Mouse (Mus musculus): ENCODE results near the gene Serpinb8. TPM values are rescaled to one million over a fixed set of nuclear protein-coding genes. Genes with fewer than 3 reads are reported as not detected.

The Serpinb8 gene
- polyA plus RNA-seq, 1 experiment from 2014 or later = 1.7 TPM

Other genes starting within 250 kb of the Serpinb8 start
- not detected in 2 replicates for gene Serpinb11, start 228.8 kb upstream of the Serpinb8 start, polyA plus RNA-seq (2016; fragmentation: Nextera tagmentation; extraction: Ambion mirVana)
- not detected in 2 replicates for gene Serpinb7, start 190.4 kb upstream of the Serpinb8 start, polyA plus RNA-seq (2016; fragmentation: Nextera tagmentation; extraction: Ambion mirVana)
- 0.25 and 0.30 TPM in 2 replicates for gene Serpinb2, start 78.6 kb upstream of the Serpinb8 start, polyA plus RNA-seq (2016; fragmentation: Nextera tagmentation; extraction: Ambion mirVana)